Mouse (Mus musculus): ENCODE data around the gene Maml2. TPM values are rescaled to one million over a fixed set of nuclear protein-coding genes. Genes with fewer than 3 reads are reported as not detected.

Gene Maml2
- polyA plus RNA-seq, 1 experiment from 2014 or later = 11.5 TPM

Small RNA genes lying within 50 kb of the gene (microRNA-seq; reads per million reads assigned to microRNA genes)
- not detected for gene Gm22643

Other genes starting within 250 kb of the Maml2 start
- 12.2 and 13.9 TPM in 2 replicates for gene Jrkl, start 52.1 kb upstream of the Maml2 start, polyA plus RNA-seq (2015; fragmentation: Nextera tagmentation; extraction: Ambion mirVana)
- 12.7 and 14.1 TPM in 2 replicates for gene Ccdc82, start 51.0 kb upstream of the Maml2 start, polyA plus RNA-seq (2015; fragmentation: Nextera tagmentation; extraction: Ambion mirVana)
- not detected in 2 replicates for gene Gm17571, start 148.8 kb downstream of the Maml2 start, polyA plus RNA-seq (2015; fragmentation: Nextera tagmentation; extraction: Ambion mirVana)